Mouse (Mus musculus): Measurements from ENCODE around the gene B3gntl1. TPM values are rescaled to one million over a fixed set of nuclear protein-coding genes. Genes with fewer than 3 reads are reported as not detected.

The B3gntl1 gene
- polyA plus RNA-seq, 1 experiment from 2014 or later: 1.5 TPM

DNA sequence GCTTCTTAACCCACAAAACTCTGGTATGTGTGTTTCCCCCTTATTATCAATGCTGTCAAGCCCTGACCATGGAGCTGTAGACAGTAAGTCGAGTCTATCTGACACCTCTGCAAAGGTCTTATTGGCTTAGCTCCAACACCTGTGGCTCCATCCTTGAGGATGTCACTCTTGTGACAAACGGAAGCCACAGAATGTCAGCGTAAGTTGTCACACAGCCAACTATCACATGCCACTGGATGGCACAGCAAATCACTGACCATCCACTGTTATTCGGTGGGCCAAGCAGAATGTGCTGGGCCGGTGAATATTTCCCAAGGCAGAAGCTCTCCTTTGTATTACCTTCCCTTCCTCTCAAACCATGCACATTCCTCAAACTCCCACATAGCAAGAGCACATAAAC is 24.8 kb downstream of the B3gntl1 start:
- Histone ChIP-seq H3K4me3 (ENCODE audit: low read depth, low read length) (no peak overlapping the region), H3K9me3 (ENCODE audit: low read length) (no peaks in the 10 kb centered on the region), H3K4me1 (ENCODE audit: insufficient read depth) (no peaks in the 10 kb centered on the region), H3K4me2 (ENCODE audit: low read depth, low read length) (no peak overlapping the region), H3K9ac (replicated peaks) (no peak overlapping the region), H3K36me3 (replicated peaks; ENCODE audit: insufficient read depth, low read length) (peaks cover 11% of the 10 kb centered on the region; the same call in 1 of the 2 replicates), H3K27ac (ENCODE audit: low read depth) (no peak overlapping the region), H3K27me3 (ENCODE audit: insufficient read depth, low read length) (no peaks in the 10 kb centered on the region)
- TF ChIP-seq EP300 (IDR thresholded peaks at IDR 0.05; ENCODE audit: low read depth): no peak
- TF ChIP-seq CTCF (IDR thresholded peaks at IDR 0.05; ENCODE audit: low read depth): no peak
- no peak for DNase-seq
- ATAC-seq: no peak
- WGBS (ENCODE audit: insufficient replicate concordance): 75% methylated on average over 5 of the region's 5 CpGs

DNA sequence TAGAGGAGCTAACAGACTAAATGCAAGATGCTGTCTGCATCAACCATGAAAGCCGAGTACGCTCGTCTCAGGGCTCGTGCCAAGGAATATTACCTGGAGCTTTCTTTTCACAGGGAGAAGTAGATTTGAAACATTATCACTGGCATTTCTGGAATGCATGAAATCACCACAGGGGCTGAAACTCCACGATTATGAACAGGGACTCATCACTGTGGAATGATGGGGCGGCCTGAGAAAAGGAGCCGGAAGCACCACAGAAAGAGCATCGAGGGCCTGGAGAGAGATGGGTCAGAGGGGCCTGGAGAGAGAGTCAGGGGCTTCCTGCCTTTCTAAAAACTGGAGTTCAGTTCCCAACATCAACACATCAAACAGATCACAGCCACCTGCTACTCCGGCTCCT is 25.6 kb downstream of the B3gntl1 start:
- Histone ChIP-seq H3K36me3 (replicated peaks; ENCODE audit: insufficient read depth, low read length) (peaks cover 11% of the 10 kb centered on the region; the same call in 1 of the 2 replicates), H3K4me1 (ENCODE audit: insufficient read depth) (no peaks in the 10 kb centered on the region), H3K4me3 (ENCODE audit: low read depth, low read length) (no peak overlapping the region), H3K27me3 (ENCODE audit: insufficient read depth, low read length) (no peaks in the 10 kb centered on the region), H3K9me3 (ENCODE audit: low read length) (no peaks in the 10 kb centered on the region), H3K9ac (replicated peaks) (no peak overlapping the region), H3K27ac (ENCODE audit: low read depth) (no peak overlapping the region), H3K4me2 (ENCODE audit: low read depth, low read length) (no peak overlapping the region)
- WGBS (ENCODE audit: insufficient replicate concordance): 75% methylated on average over 9 of the region's 9 CpGs
- ATAC-seq (no peak), DNase-seq (no peak)
- TF ChIP-seq EP300 (IDR thresholded peaks at IDR 0.05; ENCODE audit: low read depth) (no peak), CTCF (IDR thresholded peaks at IDR 0.05; ENCODE audit: low read depth) (no peak)

DNA sequence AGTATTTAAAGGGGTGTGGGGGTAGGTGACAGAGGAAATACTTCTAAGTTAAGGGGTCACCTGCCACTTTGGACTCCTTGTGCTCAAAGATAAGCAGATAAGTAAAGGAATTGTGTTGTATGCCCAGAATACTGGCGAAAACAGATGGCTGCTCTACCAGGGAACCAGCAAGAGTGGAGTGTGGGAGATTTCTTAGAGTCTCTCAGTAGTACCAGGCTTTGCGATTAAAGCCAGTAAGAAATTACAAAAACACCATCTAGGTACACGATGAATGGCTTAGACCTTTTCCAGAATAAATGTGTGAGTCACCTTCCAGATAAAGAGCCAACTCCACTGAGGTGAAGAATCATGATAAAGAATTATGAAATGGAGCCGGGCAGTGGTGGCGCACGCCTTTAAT is 27.6 kb downstream of the B3gntl1 start:
- Histone ChIP-seq H3K9ac (replicated peaks) (no peak overlapping the region), H3K4me2 (ENCODE audit: low read depth, low read length) (no peak overlapping the region), H3K36me3 (replicated peaks; ENCODE audit: insufficient read depth, low read length) (peaks cover 11% of the 10 kb centered on the region; the same call in 1 of the 2 replicates), H3K9me3 (ENCODE audit: low read length) (no peaks in the 10 kb centered on the region), H3K4me3 (ENCODE audit: low read depth, low read length) (no peak overlapping the region), H3K27me3 (ENCODE audit: insufficient read depth, low read length) (no peaks in the 10 kb centered on the region), H3K27ac (ENCODE audit: low read depth) (no peak overlapping the region), H3K4me1 (ENCODE audit: insufficient read depth) (no peaks in the 10 kb centered on the region)
- WGBS (ENCODE audit: insufficient replicate concordance): 81% methylated on average over 6 of the region's 6 CpGs
- TF ChIP-seq EP300 (IDR thresholded peaks at IDR 0.05; ENCODE audit: low read depth) (no peak), CTCF (IDR thresholded peaks at IDR 0.05; ENCODE audit: low read depth) (no peak)
- ATAC-seq (no peak), DNase-seq (no peak)

DNA sequence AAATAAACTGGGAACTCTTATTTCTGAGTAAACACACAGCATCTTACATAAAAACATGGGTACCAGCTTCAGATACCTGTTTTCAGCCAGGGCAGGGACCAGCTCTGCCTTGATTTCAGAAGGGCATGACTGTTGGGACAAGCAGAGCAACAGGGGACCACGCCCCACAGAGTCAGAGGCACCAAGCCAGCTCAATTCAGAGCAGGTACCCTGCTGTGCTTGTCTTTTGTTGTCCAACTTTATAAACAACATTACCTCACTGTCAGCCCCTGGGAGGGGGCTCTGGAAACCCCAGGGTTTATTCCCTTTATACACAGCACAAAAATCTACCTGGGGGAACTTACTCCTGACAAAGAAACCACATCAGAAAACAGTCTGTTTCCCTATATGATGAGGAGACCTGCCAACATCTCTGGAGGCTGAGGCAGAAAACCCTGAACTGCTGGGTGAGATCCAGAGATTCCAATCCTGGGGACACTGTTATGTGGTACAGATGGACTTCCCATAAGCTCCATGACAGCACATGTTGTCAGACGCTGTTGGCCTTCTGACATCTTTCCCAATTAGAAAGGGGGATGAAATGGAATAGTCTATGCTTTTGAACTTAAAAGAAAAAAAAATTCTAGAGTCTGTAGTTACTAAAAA is 31.3 kb downstream of the B3gntl1 start:
- TF ChIP-seq EP300 (IDR thresholded peaks at IDR 0.05; ENCODE audit: low read depth) (no peak), CTCF (IDR thresholded peaks at IDR 0.05; ENCODE audit: low read depth) (no peak)
- ATAC-seq: no peak
- 87% methylated on average over 2 of the region's 2 CpGs for WGBS (ENCODE audit: insufficient replicate concordance)

DNA sequence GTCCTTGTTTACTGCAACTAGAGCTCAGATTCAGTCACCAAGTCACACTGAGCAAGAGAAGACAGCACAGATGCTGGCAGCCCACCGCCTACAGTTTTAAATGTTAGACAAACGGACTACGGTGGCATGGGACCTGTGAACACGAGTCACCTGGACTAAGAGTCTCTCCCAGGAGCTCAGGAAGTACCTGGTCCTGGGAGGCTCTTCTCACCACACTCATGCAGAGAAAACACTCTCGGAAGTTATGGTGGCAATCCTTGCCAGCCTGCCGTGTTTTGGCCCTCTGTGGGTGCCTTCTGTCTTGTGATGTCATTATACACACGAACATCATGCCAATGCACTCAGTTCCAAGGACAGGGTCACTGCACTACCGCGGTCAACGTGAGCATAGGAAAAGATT is 36.3 kb downstream of the B3gntl1 start:
- no peak overlapping the region for H3K9ac ChIP-seq (replicated peaks)
- no peak for ATAC-seq
- H3K9me3 ChIP-seq (ENCODE audit: low read length): no peaks in the 10 kb centered on the region
- H3K27me3 ChIP-seq (ENCODE audit: insufficient read depth, low read length): no peaks in the 10 kb centered on the region
- 92% methylated on average over 10 of the region's 10 CpGs for WGBS (ENCODE audit: insufficient replicate concordance)
- no peaks in the 10 kb centered on the region for H3K4me1 ChIP-seq (ENCODE audit: insufficient read depth)
- TF ChIP-seq CTCF (IDR thresholded peaks at IDR 0.05; ENCODE audit: low read depth): no peak
- H3K36me3 ChIP-seq (replicated peaks; ENCODE audit: insufficient read depth, low read length): no peaks in the 10 kb centered on the region
- no peak overlapping the region for H3K4me2 ChIP-seq (ENCODE audit: low read depth, low read length)
- H3K27ac ChIP-seq (ENCODE audit: low read depth): no peak overlapping the region
- DNase-seq: no peak
- H3K4me3 ChIP-seq (ENCODE audit: low read depth, low read length): no peak overlapping the region

More for the DNA sequence above, 31.3 kb downstream of the B3gntl1 start:
- Histone ChIP-seq H3K4me2 (ENCODE audit: low read depth, low read length) (no peak overlapping the region), H3K4me3 (ENCODE audit: low read depth, low read length) (no peak overlapping the region), H3K27ac (ENCODE audit: low read depth) (no peak overlapping the region), H3K36me3 (replicated peaks; ENCODE audit: insufficient read depth, low read length) (0 out of 2 replicates have a peak, but pooled peaks cover 5% of the 10 kb centered on the region), H3K4me1 (ENCODE audit: insufficient read depth) (no peaks in the 10 kb centered on the region), H3K9me3 (ENCODE audit: low read length) (no peaks in the 10 kb centered on the region), H3K9ac (replicated peaks) (no peak overlapping the region), H3K27me3 (ENCODE audit: insufficient read depth, low read length) (no peaks in the 10 kb centered on the region)
- no peak for DNase-seq

DNA sequence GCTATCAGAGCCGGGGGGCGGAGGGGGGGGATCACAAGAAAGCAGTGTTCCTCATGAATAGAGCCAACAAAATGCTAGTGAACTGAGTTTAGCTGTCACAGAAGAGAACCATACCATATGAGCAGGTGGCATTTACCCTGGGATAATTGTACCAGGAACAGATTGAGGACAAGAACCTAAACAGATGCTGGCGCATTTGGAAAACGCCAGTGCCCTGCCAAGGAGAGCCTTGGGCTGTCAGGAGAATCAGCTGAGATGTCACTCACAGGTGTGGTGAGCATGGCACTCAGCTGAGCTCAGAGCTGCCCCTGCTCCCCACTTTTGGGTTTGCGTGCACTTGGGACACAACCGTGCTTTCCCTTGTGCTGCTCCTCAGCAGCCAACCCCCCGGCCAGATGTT is 41.5 kb downstream of the B3gntl1 start:
- Histone ChIP-seq H3K36me3 (replicated peaks; ENCODE audit: insufficient read depth, low read length) (peaks cover 8% of the 10 kb centered on the region; the same call in 1 of the 2 replicates), H3K4me3 (ENCODE audit: low read depth, low read length) (no peak overlapping the region), H3K9ac (replicated peaks) (no peak overlapping the region), H3K27ac (ENCODE audit: low read depth) (no peak overlapping the region), H3K4me2 (ENCODE audit: low read depth, low read length) (no peak overlapping the region), H3K9me3 (ENCODE audit: low read length) (no peaks in the 10 kb centered on the region), H3K27me3 (ENCODE audit: insufficient read depth, low read length) (no peaks in the 10 kb centered on the region), H3K4me1 (ENCODE audit: insufficient read depth) (no peaks in the 10 kb centered on the region)
- no peak for TF ChIP-seq EP300 (IDR thresholded peaks at IDR 0.05; ENCODE audit: low read depth)
- TF ChIP-seq CTCF (IDR thresholded peaks at IDR 0.05; ENCODE audit: low read depth): no peak
- ATAC-seq (no peak), DNase-seq (no peak)
- WGBS (ENCODE audit: insufficient replicate concordance): 91% methylated on average over 7 of the region's 7 CpGs

Measured in liver, postnatal 0 days (tissue).